Mouse (Mus musculus): ENCODE results near the gene Chrna3.

Chrna3 gene

DNA sequence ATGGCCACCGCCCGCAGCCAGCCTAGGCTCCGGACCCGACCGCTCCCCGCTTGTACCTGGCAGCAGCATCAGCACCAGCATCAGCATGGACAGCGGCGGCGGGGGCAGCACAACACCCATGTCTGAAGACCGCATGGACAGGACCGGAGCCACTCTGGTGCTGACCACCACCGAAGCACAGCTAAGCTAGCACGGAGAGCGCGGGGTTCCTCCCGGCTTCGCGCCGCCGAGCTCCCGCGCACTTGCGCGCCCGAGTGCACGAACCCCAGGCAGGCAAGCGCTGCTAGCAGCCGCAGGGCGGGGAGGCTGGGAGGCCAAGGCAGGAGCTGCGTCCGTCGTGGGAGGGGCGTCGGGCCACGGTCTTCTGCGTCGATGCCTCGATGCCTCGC lies at the start of gene Chrna3:
Gene Chrna3, minus strand, starts transcription at position 288 of the 389 bp plus-strand sequence.
- DNase-seq (ENCODE audit: low spot score), result peak; percentile 56

DNA sequence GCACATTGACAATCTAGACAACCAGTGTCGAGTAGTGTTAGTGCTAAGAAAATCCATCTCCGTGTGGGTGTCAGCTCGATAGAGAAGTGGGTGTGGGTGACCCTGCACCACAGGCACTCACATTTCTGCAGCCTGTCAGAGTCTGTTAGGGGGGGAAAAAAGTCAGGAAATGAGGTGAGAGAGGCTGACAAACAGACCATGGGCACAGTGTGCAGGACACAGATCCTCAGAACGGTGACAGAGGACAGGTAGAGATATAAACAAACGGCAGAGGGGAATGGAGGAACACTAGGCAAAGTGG lies 41.6 kb upstream of the Chrna3 start:
- DNase-seq (ENCODE audit: low spot score), result no peak

DNA sequence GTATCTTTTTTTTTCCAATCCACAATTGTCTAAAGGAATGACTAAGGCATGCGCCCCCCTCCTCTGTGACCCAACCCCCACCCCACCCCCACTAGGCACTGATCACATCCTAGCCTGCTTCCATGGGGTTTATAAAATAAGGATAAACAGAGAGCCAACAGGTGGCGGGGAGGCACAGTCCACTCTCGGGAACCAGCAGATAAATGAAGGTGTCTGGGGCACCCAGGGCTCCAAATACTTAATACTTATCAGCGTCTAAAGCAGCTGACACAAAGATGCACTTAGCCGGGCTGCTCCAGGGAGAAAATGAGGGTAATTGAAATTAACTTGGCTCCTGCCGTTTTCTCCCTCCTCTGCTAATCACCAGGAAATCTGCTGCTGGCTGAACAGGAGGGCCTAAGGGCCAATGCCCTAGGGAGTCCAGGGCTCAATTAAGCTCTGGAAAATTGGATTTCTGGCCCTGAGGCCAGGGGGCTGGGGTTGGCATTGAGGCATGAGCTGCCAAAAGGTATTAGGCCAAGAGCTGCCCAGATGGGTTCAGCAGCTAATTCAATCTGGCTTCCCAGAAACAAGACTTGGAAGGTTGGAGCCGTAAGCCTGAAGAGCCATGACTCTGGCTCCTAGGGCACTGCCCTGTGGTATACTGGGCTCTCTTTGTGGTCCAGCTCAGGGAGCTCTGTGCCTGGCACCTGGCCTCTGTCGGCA lies 41.0 kb upstream of the Chrna3 start:
- DNase-seq (ENCODE audit: low spot score), result no peak

DNA sequence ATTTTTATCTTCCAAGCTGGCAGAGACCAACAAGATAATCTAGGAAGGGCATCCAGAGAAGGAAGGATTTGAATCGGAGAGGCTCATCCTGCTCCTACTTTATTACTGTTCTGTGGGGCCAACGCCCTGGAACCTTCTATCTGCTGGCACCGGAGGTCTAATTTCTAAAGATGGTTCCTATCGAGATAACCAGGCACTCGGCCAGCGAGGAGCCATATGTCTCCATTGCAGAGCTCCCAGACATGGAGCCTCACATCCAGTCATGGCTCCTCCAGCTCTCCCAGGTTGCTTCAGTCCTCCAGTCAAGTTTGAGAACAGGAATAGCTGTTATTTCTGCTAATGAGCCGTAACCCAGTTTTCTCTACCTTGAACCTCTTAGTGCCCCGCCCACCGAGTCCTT lies 38.9 kb upstream of the Chrna3 start:
- DNase-seq (ENCODE audit: low spot score), result no peak

DNA sequence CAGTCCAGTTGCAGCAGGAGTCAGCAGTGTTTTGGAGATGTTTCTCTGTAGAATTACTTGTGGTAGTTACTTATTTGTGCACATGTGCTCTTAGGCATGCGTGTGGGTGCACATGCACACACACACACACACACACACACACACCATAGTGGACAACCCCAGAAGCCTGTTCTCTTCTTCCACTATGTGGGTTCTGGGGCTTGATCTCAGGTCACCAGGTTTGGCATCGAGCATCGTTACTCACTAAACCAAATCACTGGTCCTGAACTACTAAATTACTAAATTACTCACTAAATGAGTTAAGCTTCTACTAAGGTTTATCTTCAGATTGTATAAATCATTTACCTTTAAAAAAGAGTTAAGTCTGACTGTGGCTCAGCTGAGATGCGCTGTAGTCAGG lies 31.7 kb upstream of the Chrna3 start:
- DNase-seq (ENCODE audit: low spot score), result no peak

DNA sequence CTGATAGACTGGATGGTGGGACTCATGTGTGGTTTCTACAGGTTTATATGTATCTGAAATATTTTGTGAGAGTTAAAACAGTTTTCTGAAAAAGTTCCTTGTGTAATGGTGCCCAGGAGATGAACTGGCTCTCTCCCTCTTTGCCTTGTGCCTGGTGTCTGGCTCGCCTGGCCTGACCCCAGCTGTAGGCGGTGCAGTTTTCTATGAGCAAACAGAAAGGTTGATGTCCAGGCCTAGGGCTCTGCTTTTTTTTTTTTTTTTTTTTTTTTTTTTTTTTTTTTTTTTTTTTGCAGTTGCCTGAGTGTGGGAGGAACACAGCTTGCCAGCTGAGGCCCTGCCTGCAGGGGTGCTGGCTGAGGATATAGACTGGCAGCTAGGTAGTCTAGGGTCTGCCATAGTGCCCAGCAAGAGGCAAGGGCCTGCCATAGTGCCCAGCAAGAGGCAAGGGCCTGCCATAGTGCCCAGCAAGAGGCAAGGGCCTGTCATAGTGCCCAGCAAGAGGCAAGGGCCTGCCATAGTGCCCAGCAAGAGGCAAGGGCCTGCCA lies 29.1 kb upstream of the Chrna3 start:
- no peak for DNase-seq (ENCODE audit: low spot score)

DNA sequence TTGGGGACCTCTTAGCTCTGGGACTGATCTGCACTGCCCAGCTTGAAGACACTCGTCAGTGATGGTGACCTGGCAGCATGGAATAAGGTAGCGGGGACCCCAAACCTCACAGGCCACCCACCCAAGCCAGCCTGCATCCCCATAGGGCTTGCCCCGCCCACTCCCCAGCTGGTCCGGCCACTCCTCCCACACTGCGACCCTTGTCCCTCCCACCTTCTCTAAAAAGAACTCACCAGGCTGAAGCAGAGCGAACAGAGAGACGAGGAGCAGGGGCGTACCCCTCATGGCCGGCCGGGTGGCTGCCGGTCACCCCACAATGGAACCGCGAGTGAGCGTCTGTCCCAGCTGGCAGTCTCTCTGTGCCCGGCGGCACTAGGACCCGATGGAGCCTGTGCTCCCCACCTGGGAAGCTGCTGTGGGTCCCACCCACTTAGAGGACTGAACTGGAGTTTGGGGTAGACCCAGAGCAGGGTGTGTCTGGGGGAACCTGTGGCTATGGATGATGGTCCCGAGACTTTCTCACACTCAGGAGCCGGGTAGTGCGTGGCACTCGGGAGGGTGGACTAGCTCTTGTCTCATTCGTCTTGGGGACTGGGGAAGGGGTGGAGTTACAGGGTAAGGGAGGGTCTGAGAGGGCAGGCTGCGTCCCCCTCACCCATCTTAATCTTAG lies 22.0 kb upstream of the Chrna3 start, which contains the start of gene Chrnb4:
Gene Chrnb4, minus strand, starts transcription at position 569 of the 670 bp plus-strand sequence.
- no peak for DNase-seq (ENCODE audit: low spot score)

DNA sequence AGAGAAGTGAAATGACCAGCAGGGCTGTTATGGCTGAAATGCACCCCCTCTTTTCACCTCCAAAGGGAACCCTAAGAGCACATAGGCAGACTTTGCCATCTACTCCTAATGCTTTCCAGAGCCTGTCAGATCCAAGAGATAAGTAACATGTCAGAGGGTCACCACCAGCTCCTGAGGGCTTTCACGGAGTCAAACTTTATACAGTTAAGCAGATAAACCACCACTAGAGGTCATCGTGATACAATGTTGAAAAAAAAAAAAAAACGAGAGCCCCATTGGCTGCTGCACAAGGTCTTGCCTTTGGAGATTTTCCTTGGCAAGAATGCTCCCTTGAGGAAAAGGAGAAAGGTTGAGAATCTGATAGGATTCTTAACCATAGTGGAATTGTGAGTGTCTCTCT lies 20.4 kb upstream of the Chrna3 start:
- DNase-seq (ENCODE audit: low spot score), result no peak

DNA sequence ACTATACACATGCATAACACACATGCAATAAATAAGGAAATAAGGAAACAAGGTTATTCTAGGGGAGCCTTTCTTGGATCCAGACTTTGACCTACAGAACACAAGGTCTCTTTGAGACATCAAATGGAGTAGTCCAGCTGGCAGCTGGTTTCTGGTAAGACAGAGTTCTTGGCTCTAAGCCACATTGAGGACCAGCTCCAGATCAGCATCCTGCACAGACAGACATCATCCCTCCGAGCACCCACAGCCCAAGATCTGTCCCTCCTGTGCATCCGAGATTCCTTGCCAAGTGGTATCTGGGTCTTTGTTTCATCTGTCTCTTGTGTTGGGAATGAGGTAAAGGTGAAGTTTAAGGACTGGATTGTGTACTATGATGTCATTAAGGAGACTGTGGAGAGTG lies 18.6 kb upstream of the Chrna3 start:
- no peak for DNase-seq (ENCODE audit: low spot score)

DNA sequence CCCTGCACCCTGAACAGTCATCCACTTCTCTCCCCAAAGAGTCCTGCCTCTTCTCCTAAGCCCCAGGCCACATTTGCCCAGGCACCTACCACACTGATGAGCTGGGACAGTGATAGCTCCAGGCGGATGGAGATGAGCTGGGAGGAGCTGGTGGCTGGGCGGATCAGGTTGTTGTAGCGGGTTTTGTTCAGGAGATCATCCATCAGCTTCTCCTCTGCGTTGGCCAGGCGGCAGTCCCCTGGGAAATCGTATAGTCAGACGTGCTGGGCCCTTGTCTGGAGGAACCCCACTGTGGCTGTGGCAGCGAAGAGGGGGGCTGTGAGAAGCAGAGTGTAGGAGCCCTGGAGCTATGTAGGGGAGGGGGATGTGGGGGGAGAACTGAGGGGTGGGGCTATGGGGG lies 17.3 kb upstream of the Chrna3 start:
- DNase-seq (ENCODE audit: low spot score), result no peak

DNA sequence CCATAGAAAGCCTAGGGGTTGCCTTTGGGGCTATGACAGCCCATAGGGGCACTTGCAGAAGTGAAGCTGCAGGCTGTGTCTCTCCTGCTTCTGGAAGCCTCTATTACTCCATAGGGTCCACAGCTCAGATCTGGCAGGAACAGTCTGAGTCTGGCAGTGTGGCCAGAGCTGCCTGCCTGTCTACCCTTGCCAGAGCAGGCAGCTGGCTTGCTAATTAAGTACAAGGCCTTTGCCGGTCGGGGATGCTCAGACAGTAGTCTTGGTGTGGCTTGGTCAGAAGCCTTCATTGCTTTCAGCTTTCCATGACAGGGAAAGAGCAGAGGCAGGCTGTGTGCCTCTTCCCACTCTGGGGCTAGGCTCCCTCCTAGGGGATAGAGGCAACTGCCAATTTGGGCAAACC lies 15.0 kb upstream of the Chrna3 start:
- no peak for DNase-seq (ENCODE audit: low spot score)

DNA sequence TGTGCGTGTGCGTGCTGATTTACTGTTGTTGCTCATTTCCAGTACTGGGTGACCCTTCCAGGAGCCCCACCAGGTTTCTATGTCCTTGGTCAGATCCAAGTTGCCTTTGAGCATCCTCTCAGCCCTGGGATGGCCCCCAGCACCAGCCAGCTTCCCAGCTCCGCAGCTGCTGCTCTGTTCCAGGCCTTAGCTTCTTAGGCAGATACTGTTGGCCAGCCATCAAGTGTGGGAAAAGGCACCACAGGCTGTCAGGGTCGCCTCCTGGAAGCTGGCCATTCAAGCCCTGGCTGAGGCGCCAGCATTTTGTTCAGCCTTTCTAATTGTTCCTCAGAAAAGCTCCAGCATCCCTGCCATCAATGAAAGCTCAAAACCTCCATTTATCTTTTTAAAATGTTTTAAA lies 13.6 kb upstream of the Chrna3 start:
- no peak for DNase-seq (ENCODE audit: low spot score)

DNA sequence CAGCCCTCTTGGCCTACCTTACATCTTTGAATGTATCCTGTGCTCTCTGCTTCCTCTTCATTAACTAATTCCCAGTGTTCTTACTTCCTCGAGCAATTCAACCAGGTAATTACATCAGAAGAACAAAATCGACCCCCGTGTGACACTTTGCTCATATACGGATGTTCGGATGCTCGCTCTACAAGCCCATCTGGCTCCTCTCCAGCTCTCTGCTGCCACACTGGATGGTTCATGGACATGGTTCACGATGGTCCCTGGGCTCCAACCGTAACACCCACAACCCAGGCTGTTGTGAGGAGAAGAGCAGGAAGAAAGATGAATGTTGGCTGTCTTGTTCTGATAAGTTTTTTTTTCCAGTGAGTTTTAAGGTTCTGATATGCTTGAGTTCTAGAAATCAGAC lies 12.6 kb upstream of the Chrna3 start:
- DNase-seq (ENCODE audit: low spot score), result no peak

DNA sequence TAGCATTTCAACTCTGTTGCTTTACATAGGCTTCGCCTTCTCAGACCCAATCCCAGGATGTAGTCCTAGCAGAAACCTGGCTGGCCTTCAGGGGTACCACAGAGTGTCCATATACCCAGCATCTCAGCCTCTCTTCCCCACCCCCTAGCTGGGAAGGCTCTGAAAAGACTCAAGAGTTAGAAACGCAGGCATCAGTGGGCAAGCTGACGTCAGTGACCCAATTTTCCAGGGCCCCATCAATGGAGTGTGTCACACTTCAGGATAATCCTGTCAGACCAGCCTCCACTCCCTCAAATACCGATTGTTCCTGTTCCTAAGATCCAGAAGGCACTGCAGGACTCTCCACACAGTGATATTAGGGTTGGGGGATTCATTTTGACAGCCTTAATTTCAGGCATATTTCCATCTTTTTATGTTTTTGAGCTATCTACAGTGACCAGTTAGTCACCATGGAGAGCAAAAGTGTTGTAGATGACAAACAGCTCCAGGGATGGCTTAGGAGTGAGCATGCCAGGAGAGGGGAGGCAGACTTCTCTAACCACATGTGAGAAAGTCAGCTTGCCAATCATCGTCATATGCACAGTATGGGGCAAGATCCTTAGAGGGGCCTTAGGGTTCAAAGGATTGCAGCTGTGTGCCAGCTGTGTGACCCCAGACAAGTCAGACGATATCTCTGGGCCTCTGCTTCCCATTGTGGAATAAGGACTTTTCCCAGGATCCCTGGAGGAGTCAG lies 5.2 kb upstream of the Chrna3 start:
- DNase-seq (ENCODE audit: low spot score), result no peak

DNA sequence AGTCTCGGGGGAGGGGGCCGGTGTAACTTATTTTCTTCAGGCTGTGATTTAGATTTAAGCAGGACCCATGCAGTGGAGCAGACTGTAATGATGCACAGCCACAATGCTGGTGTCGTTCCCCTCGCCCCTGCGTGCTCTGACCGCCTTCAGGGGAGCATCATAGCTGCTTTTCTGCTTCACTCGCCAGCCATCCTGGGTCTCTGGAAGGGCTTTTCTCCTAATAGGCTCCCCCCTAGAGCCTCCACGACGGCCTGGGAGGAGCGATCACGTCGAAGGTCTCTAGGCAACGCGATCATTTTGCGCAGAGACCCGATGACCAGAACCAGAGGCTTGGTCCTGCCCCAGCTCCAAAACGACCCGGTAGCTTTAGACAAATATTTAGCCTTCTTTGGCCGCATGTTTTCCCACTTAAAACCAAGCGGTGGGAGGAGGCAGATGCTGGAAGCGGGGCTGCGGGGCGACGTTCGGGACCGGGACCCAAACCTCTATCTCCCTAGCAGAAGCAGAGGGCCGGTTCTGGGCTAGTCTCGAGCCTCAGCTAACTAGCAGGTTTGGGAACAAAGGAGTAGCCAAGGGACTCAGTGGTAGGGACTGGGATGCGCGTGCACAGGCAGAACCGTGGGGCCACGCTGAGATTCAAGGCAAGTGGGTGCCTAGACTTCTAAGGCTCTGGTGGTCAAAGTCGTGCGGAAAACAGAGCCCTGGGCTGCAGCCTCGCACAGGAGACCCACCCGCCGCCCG lies 658 bp downstream of the Chrna3 start:
- no peak for DNase-seq (ENCODE audit: low spot score)

DNA sequence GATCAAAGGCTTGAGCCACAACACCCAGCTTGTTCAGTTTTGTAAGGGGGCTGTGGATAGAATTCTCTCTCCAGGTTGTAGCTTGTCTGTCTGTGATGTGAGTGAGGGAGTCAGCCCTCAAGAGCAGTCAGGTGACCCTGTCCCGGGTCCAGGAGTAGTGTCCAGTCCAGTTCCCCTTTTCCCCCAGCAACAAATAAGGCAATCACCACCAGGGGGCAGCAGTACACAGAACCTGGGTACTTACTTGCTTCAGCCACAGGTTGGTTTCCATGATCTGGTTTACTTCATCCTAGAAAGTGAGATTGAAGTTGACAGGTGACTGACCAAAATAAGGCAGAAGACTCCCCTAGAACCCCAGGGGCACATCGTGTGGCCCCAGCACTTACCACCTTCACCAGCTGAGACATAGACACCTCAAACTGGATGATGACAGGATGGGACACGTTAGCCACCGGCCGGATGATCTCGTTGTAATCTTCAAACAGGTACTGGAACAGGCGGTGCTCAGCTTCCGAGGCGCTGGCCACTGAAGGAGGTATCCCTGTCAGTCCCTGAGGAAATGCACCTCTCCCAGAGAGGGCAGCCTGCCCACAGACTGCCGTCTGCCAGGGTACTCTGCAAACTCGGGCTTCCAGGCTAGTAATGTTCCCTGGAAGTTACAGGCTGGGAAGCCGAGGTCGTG lies 2.3 kb downstream of the Chrna3 start:
- peak; percentile 94 for DNase-seq (ENCODE audit: low spot score)

DNA sequence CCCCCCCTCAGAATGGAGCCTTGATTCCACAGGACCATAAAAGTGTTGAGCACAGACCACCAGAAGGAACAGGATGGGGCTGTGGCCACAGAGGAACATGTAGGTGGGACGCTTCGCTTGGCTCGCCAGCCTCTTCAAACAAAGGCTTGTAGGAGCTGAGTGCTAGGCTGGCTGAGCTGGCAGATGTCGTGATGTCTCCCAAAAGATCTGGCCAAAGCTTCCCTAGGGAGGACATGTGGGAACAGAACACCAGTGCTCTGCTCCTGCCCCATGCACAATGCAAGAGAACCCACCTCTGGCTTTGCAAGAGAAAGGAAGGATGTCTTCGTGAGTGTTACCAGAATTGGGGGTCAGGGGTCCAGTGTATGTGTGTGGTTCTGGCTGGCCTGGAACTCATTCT lies 3.0 kb downstream of the Chrna3 start:
- no peak for DNase-seq (ENCODE audit: low spot score)

DNA sequence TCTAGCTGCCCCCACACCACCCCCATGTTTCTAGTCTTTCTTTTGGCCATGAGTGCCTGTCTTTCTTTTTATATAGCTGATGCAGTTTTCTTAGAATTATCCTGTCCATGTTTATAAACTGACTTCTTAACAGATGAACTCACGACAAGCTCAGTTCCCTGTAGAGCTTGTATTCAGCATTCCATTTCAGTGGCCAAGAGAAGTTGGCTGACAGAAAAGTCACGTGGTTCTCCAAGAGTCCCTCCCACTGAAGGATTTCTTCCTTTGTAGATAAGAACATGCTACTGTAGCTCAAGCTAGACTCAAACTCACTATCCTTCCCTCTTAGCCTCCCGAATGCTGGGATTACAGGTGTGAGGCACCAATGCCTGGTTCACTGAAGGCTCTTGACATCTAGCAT lies 9.4 kb downstream of the Chrna3 start:
- no peak for DNase-seq (ENCODE audit: low spot score)

DNA sequence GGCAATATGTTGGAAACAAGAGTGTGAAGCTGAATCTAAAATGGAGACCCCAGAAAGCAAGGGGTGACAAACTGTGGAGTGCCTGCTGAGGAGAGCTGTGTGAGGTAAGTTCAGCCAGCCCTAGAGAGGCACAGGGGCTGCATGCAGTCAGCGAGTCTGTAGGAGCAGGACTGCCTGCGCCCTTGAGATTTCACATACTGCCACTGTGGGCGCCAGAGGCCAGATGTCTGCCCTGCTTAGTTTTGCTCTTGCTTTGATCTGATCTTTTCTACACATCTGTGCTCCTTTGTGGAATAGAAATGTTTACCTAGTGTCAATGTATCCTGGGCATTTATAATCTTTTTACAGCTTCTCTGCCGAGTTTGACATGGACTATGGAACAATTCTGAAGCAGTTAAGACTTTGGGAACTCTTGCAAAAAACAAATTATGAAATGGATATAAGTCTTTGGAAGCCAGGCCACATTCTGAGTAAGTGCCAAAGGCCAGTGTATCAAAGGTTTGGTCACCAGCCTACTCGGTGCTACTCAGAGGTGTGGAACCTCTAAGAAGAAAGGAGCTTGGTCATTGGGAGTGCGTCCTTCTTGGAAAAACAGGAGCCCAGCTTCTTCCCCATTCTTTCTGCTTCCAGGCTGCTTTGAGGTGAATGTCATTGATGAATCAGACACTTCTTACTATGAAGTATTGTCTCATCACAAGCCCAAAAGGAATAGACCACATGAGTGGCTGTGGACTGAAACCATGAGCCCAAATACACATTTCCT lies 15.6 kb downstream of the Chrna3 start:
- no peak for DNase-seq (ENCODE audit: low spot score)

DNA sequence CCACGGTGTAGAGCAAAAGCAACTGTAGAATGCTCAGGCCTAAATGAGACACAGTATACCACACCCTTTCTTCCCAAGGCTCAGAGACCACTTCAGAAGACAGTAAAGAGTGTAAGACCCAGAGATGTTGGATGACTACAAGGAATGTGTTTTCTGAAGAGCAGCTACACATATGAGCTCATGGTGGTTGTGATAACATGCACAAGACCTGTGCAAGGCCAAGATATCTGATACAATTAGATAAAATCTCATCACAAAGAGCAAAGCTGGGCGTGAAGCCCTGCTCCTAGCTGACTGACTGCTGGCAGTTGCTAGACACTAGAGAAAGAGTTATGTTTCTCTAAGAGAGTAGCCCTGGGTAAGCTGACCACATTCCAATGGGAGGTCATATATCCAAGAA lies 16.7 kb downstream of the Chrna3 start:
- no peak for DNase-seq (ENCODE audit: low spot score)

DNA sequence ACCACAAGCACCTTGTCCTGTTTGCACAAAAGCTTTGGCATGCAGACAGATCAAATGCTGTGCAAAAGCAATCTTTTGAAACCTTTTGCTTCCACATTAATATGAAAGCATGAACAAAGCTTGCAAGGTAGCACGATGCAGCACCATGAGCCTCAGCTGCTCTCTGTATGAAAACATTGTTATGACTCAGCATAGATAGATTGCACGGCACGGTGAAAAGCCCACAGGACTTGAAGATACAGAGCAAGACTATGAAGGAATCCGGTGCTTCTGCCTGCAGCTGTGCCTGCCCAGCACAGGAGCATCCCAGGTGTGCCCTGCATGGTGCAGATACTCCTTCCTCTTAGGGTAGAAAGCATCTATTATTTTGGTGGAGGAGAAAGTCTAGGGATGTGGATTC lies 22.8 kb downstream of the Chrna3 start:
- no peak for DNase-seq (ENCODE audit: low spot score)

All from testis, postnatal 10 days (tissue).